Mouse (Mus musculus): ENCODE results near the gene Mvb12b.

Mvb12b gene

GRCm38 (mm10) chr2:33696428-33696827, 191.3 kb downstream of the Mvb12b start:
- no peak for DNase-seq (ENCODE audit: low spot score in 2 of 2)

GRCm38 (mm10) chr2:33693931-33694330, 193.8 kb downstream of the Mvb12b start:
- no peak for DNase-seq (ENCODE audit: low spot score in 2 of 2)

GRCm38 (mm10) chr2:33689880-33690462, 197.8 kb downstream of the Mvb12b start:
- DNase-seq (ENCODE audit: low spot score in 2 of 2) = no peak

- no peak for DNase-seq (ENCODE audit: low spot score in 2 of 2)
Measured at GRCm38 (mm10) chr2:33689155-33689879, 198.4 kb downstream of the Mvb12b start.

- no peak for DNase-seq (ENCODE audit: low spot score in 2 of 2)
Measured at GRCm38 (mm10) chr2:33683594-33683993, 204.2 kb downstream of the Mvb12b start.

- no peak for DNase-seq (ENCODE audit: low spot score in 2 of 2)
Measured at GRCm38 (mm10) chr2:33683095-33683494, 204.7 kb downstream of the Mvb12b start.

GRCm38 (mm10) chr2:33682219-33682618, 205.5 kb downstream of the Mvb12b start:
- no peak for DNase-seq (ENCODE audit: low spot score in 2 of 2)
